Mouse (Mus musculus) intestine, embryonic 16.5 days (tissue): ENCODE measurements around the gene Lenep. TPM values are rescaled to one million over a fixed set of nuclear protein-coding genes. Genes with fewer than 3 reads are reported as not detected.

Experiments used
- ATAC-seq: fragments of 200-750 bp; cut with Nextera tagmentation; 2 replicates; pipeline ENCODE4 v1.8.0; 2017; ENCODE audit warnings: moderate TSS enrichment, moderate library complexity
- H3K27ac ChIP-seq: fragments of 300-500 bp; sonication (generic); 2 replicates; pipeline ENCODE4 v1.5.1; 2014; ENCODE audit warnings: mild to moderate bottlenecking, low read length
- H3K27me3 ChIP-seq: fragments of 300-500 bp; sonication (generic); replicated peaks from 2 replicates; pipeline ENCODE4 v1.6.1; 2014; ENCODE audit warnings: low read length, control low read depth, mixed read lengths; ENCODE audit not compliant: control insufficient read depth, insufficient read depth
- H3K36me3 ChIP-seq: fragments of 300-500 bp; sonication (generic); 2 replicates; pipeline ENCODE4 v1.6.1; 2014; ENCODE audit warnings: low read length, control low read depth; ENCODE audit not compliant: control insufficient read depth, insufficient read depth
- H3K4me1 ChIP-seq: fragments of 300-500 bp; sonication (generic); 2 replicates; pipeline ENCODE4 v1.6.1; 2014; ENCODE audit warnings: low read length, control low read depth, mixed read lengths; ENCODE audit not compliant: control insufficient read depth, insufficient read depth
- H3K4me2 ChIP-seq: fragments of 300-500 bp; sonication (generic); 2 replicates; pipeline ENCODE4 v1.6.1; 2014; ENCODE audit warnings: low read depth, low read length, control low read depth
- H3K4me3 ChIP-seq: fragments of 300-500 bp; sonication (generic); 2 replicates; pipeline ENCODE4 v1.5.1; 2014; ENCODE audit warnings: mild to moderate bottlenecking, low read length
- H3K9ac ChIP-seq: fragments of 300-500 bp; sonication (generic); 2 replicates; pipeline ENCODE4 v1.6.1; 2014; ENCODE audit warnings: low read depth, low read length
- H3K9me3 ChIP-seq: fragments of 300-500 bp; sonication (generic); 2 replicates; pipeline ENCODE4 v1.6.1; 2016; ENCODE audit warnings: low read length, control low read depth; ENCODE audit not compliant: control insufficient read depth
- WGBS: fragments of 180-500 bp; shearing (Covaris S2); extraction: QIAGEN DNeasy Blood & Tissue Kit; methylation state at CpG from one replicate; pipeline ENCODE4 v1.1.7; 2014; 5-methylcytosine and 5-hydroxymethylcytosine counted together
- polyA plus RNA-seq: library from polyadenylated mRNA; unstranded; fragments of >200 nt; fragmentation: Nextera tagmentation; extraction: Ambion mirVana; gene quantifications from 2 replicates; pipeline ENCODE4 v1.2.1, GENCODE M21; 2015

Gene Lenep
- polyA plus RNA-seq, 1 experiment from 2014 or later: not detected

- Histone ChIP-seq H3K27me3 (no peaks in the 10 kb centered on the region), H3K9me3 (no peaks in the 10 kb centered on the region), H3K4me3 (peak overlapping the region; percentile 58), H3K27ac (peak overlapping the region; percentile 98), H3K9ac (peak overlapping the region; percentile 74), H3K36me3 (peaks cover 4% of the 10 kb centered on the region; the same call in 1 of the 2 replicates), H3K4me1 (peaks cover 47% of the 10 kb centered on the region), H3K4me2 (peak overlapping the region; percentile 78)
- 4% methylated on average over 11 of the region's 11 CpGs for WGBS
- peak; percentile 68 for ATAC-seq
Observed at GRCm38 (mm10) chr3:89421002-89421774, 18.6 kb upstream of the Lenep start.

- H3K36me3 ChIP-seq: peaks cover 10% of the 10 kb centered on the region
- H3K27ac ChIP-seq: peak overlapping the region; percentile 98
- no peaks in the 10 kb centered on the region for H3K27me3 ChIP-seq
- peak overlapping the region; percentile 50 for H3K9ac ChIP-seq
- H3K4me1 ChIP-seq: peaks cover 47% of the 10 kb centered on the region
- H3K4me3 ChIP-seq: peak overlapping the region; percentile 58; the same call in 1 of the 2 replicates
- H3K4me2 ChIP-seq: peak overlapping the region; percentile 78
- 57% methylated on average over 2 of the region's 2 CpGs for WGBS
- no peaks in the 10 kb centered on the region for H3K9me3 ChIP-seq
- ATAC-seq: no peak
Observed at GRCm38 (mm10) chr3:89420421-89420820, 17.8 kb upstream of the Lenep start.

- Histone ChIP-seq H3K27ac (peak overlapping the region; percentile 98), H3K27me3 (no peaks in the 10 kb centered on the region), H3K4me3 (peak overlapping the region; percentile 60), H3K36me3 (peaks cover 10% of the 10 kb centered on the region), H3K9me3 (no peaks in the 10 kb centered on the region), H3K4me2 (peak overlapping the region; percentile 86), H3K9ac (peak overlapping the region; percentile 72), H3K4me1 (peaks cover 44% of the 10 kb centered on the region)
- 23% methylated on average over 3 of the region's 3 CpGs for WGBS
- no peak for ATAC-seq
Observed at GRCm38 (mm10) chr3:89419981-89420380, 17.4 kb upstream of the Lenep start.

GRCm38 (mm10) chr3:89419571-89419970 lies 17.0 kb upstream of the Lenep start:
- peaks cover 14% of the 10 kb centered on the region for H3K36me3 ChIP-seq

GRCm38 (mm10) chr3:89418861-89419250 lies 16.3 kb upstream of the Lenep start:
- H3K27ac ChIP-seq: peak overlapping the region; percentile 98
- ATAC-seq: peak; percentile 43
- peaks cover 18% of the 10 kb centered on the region for H3K36me3 ChIP-seq
- peak overlapping the region; percentile 60 for H3K4me3 ChIP-seq
- peak overlapping the region; percentile 86 for H3K4me2 ChIP-seq
- peaks cover 34% of the 10 kb centered on the region for H3K4me1 ChIP-seq
- under 1% methylated on average over 16 of the region's 16 CpGs for WGBS
- no peaks in the 10 kb centered on the region for H3K27me3 ChIP-seq
- no peaks in the 10 kb centered on the region for H3K9me3 ChIP-seq
- H3K9ac ChIP-seq: peak overlapping the region; percentile 72

More at GRCm38 (mm10) chr3:89419571-89419970, 17.0 kb upstream of the Lenep start:
- WGBS: 1% methylated on average over 9 of the region's 9 CpGs
- H3K4me3 ChIP-seq: peak overlapping the region; percentile 60
- no peaks in the 10 kb centered on the region for H3K27me3 ChIP-seq
- peaks cover 41% of the 10 kb centered on the region for H3K4me1 ChIP-seq
- peak overlapping the region; percentile 98 for H3K27ac ChIP-seq
- H3K9me3 ChIP-seq: no peaks in the 10 kb centered on the region
- no peak for ATAC-seq
- peak overlapping the region; percentile 72 for H3K9ac ChIP-seq
- peak overlapping the region; percentile 86 for H3K4me2 ChIP-seq

GRCm38 (mm10) chr3:89418170-89418860 lies 15.7 kb upstream of the Lenep start, which contains the start of the genes Cks1b and Shc1:
Gene Cks1b, minus strand, starts transcription at chr3:89418383.
Gene Shc1, plus strand, starts transcription at chr3:89418443.
- peaks cover 28% of the 10 kb centered on the region for H3K4me1 ChIP-seq
- peak; percentile 94 for ATAC-seq
- under 1% methylated on average over 39 of the region's 39 CpGs for WGBS

GRCm38 (mm10) chr3:89417840-89418169 lies 15.2 kb upstream of the Lenep start:
- peaks cover 23% of the 10 kb centered on the region for H3K4me1 ChIP-seq
- H3K9ac ChIP-seq: peak overlapping the region; percentile 72
- no peaks in the 10 kb centered on the region for H3K27me3 ChIP-seq
- H3K9me3 ChIP-seq: no peaks in the 10 kb centered on the region
- peaks cover 19% of the 10 kb centered on the region for H3K36me3 ChIP-seq
- peak overlapping the region; percentile 74 for H3K4me2 ChIP-seq
- under 1% methylated on average over 20 of the region's 20 CpGs for WGBS
- H3K4me3 ChIP-seq: peak overlapping the region; percentile 60
- ATAC-seq: peak; percentile 32
- H3K27ac ChIP-seq: peak overlapping the region; percentile 57

More at GRCm38 (mm10) chr3:89418170-89418860, 15.7 kb upstream of the Lenep start, which contains the start of the genes Cks1b and Shc1:
- Histone ChIP-seq H3K27me3 (no peaks in the 10 kb centered on the region), H3K4me3 (peak within 1 kb of the TSS; percentile 60), H3K9me3 (no peaks in the 10 kb centered on the region), H3K4me2 (peak within 1 kb of the TSS; percentile 86), H3K36me3 (peaks cover 19% of the 10 kb centered on the region), H3K9ac (peak within 1 kb of the TSS; percentile 72), H3K27ac (peak within 1 kb of the TSS; percentile 98)

- Histone ChIP-seq H3K36me3 (peaks cover 19% of the 10 kb centered on the region), H3K27me3 (no peaks in the 10 kb centered on the region), H3K4me2 (peak overlapping the region; percentile 74), H3K4me3 (peak overlapping the region; percentile 60), H3K4me1 (peaks cover 19% of the 10 kb centered on the region), H3K9me3 (no peaks in the 10 kb centered on the region), H3K9ac (peak overlapping the region; percentile 72), H3K27ac (peak overlapping the region; percentile 57)
- 17% methylated on average over 2 of the region's 2 CpGs for WGBS
- ATAC-seq: no peak
Observed at GRCm38 (mm10) chr3:89417131-89417530, 14.5 kb upstream of the Lenep start.

- 97% methylated on average over 8 of the region's 8 CpGs for WGBS
- Histone ChIP-seq H3K4me3 (no peak overlapping the region), H3K9ac (no peak overlapping the region)
Observed at GRCm38 (mm10) chr3:89416158-89416557, 13.6 kb upstream of the Lenep start.

More at GRCm38 (mm10) chr3:89416158-89416557, 13.6 kb upstream of the Lenep start:
- peaks cover 19% of the 10 kb centered on the region for H3K36me3 ChIP-seq
- ATAC-seq: no peak
- no peaks in the 10 kb centered on the region for H3K27me3 ChIP-seq
- H3K9me3 ChIP-seq: no peaks in the 10 kb centered on the region
- H3K27ac ChIP-seq: no peak overlapping the region
- peaks cover 12% of the 10 kb centered on the region for H3K4me1 ChIP-seq
- no peak overlapping the region for H3K4me2 ChIP-seq
